26 mouse cellular contexts compared by ENCODE assay signal in the genomic region with DNA sequence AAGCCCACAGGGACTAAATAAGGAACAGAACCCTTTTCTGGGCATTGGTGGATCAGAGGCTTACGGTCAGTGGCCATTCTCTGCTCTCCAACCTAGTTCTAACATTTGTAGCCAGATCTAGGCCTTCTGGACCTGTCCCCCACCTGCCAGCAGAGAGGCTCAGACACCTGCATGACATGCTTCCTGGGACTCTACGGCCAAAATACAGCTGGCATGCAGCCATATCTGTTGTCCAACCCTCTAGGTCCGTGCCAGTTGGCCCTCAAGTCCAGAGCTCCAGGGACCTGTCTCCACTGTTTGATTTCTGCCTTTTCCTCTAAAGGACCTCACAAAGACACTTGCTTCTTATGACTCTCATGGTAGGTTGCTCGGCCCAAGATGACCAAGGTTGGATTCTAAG. TPM values are rescaled to one million over a fixed set of nuclear protein-coding genes. Genes with fewer than 3 reads are reported as not detected.
DNase-seq lines count a peak whose midpoint lies in the region; ATAC-seq and TF ChIP-seq lines count a peak whose summit lies in the region.
"Had no signal": no experiment of that assay in that cellular context is flagged by ENCODE, and none has a peak within 500 bp of the region (broad histone marks: within the 10 kb centered on the region; RNA-seq: fewer than 3 reads in every experiment).

No protein-coding gene starts in this region.

- peak overlapping the region; percentile 76 for H3K27ac ChIP-seq in left cerebral cortex, adult 2 months
- H3K27ac ChIP-seq in heart, embryonic 12.5 days (ENCODE audit: poor library complexity, severe bottlenecking), result no peak overlapping the region
- H3K27ac ChIP-seq: embryonic facial prominence, embryonic 13.5 days; forebrain, embryonic 10.5 days; heart, adult 2 months; intestine, embryonic 15.5 days; lung, embryonic 15.5 days; midbrain, embryonic 12.5 days; stomach, embryonic 15.5 days had no signal

- no peak overlapping the region for H3K4me2 ChIP-seq in heart, embryonic 12.5 days

- no peak for TF ChIP-seq CTCF in left cerebral cortex, adult 2 months (IDR thresholded peaks at IDR 0.05)

- DNase-seq in left cerebral cortex, adult 2 months (ENCODE audit: extremely low spot score in 1 of 2, low spot score in 2 of 2), result no peak
- no peak for DNase-seq in left cerebral cortex, postnatal 25 days (ENCODE audit: low spot score in 2 of 2)
- peak; percentile 97 for DNase-seq in cerebellum, adult 11-12 months
- peak; percentile 97 for DNase-seq in cerebellum, adult 9-10 months
- DNase-seq in cerebellum, postnatal 36 days, result peak; percentile 94 to 96
- no peak for DNase-seq in lung, postnatal 36 days
- DNase-seq: right cerebral cortex, postnatal 25 days had no signal

- no peaks in the 10 kb centered on the region for H3K36me3 ChIP-seq in heart, embryonic 12.5 days
- H3K36me3 ChIP-seq: embryonic facial prominence, embryonic 13.5 days; forebrain, embryonic 10.5 days; intestine, embryonic 15.5 days; lung, embryonic 15.5 days; midbrain, embryonic 12.5 days; stomach, embryonic 15.5 days had no signal

- WGBS in heart, embryonic 12.5 days, result 66% methylated on average over 4 of the region's 4 CpGs

- peaks cover 8% of the 10 kb centered on the region for H3K4me1 ChIP-seq in heart, embryonic 12.5 days (replicated peaks)

- intact Hi-C loops in left cerebral cortex, adult 2 months (cut with DNase I), result no loop called here
- intact Hi-C loops in left cerebral cortex, postnatal 25 days (cut with DNase I), result loop anchor here (5.0 kb wide), 1 partner anchor 89 kb away; no protein-coding TSS in a partner anchor

- peaks cover 69% of the 10 kb centered on the region for H3K27me3 ChIP-seq in heart, embryonic 12.5 days (replicated peaks)

- peak overlapping the region; percentile 77 for H3K4me3 ChIP-seq in left cerebral cortex, adult 2 months
- H3K4me3 ChIP-seq in heart, embryonic 12.5 days, result no peak overlapping the region
- H3K4me3 ChIP-seq: heart, adult 2 months; lung, embryonic 15.5 days; megakaryocyte, embryonic 14.5 days had no signal

- H3K9ac ChIP-seq in heart, embryonic 12.5 days, result no peak overlapping the region
- H3K9ac ChIP-seq: embryonic facial prominence, embryonic 13.5 days; intestine, embryonic 15.5 days; lung, embryonic 15.5 days; stomach, embryonic 15.5 days had no signal

- H3K9me3 ChIP-seq in heart, embryonic 12.5 days (replicated peaks), result no peaks in the 10 kb centered on the region
- H3K9me3 ChIP-seq: embryonic facial prominence, embryonic 13.5 days; forebrain, embryonic 10.5 days; intestine, embryonic 15.5 days; lung, embryonic 15.5 days; midbrain, embryonic 12.5 days; stomach, embryonic 15.5 days had no signal

- no peak for ATAC-seq in heart, embryonic 12.5 days (ENCODE audit: insufficient number of reproducible peaks, low FRiP score)
- no peak for ATAC-seq in inflammation-experienced regulatory T-cells, adult 6 months
- ATAC-seq: forebrain, embryonic 16.5 days; hindbrain, embryonic 16.5 days had no signal

RNA-seq across cellular contexts. Expression of gene Gabrd, which starts 1.2 kb away (rescaled TPM):
- 10 to 100 TPM; 69.2 to 71.8 TPM for total RNA-seq in left cerebral cortex, adult 2 months (2021)
- total RNA-seq in left cerebral cortex, postnatal 25 days (2021), result 10 to 100 TPM; 73.4 to 78.2 TPM
- not detected in 2 replicates for polyA plus RNA-seq in heart, embryonic 12.5 days (2016; fragmentation: Nextera tagmentation; extraction: Ambion mirVana)
- 1 to 10 TPM in 1 of 3 experiments, not detected in 2; 1.1 TPM for polyA plus RNA-seq in inflammation-experienced regulatory T-cells, adult 6 months (2017; shearing (Covaris generic))
- total RNA-seq: adrenal gland, postnatal 25 days; heart, adult 2 months; heart, postnatal 14 days had no signal
- polyA plus RNA-seq: embryonic facial prominence, embryonic 13.5 days; forebrain, embryonic 10.5 days; heart, embryonic 14.5 days; hindbrain, embryonic 11.5 days; kidney, embryonic 14.5 days; liver, embryonic 16.5 days; midbrain, embryonic 12.5 days; stomach, embryonic 15.5 days had no signal

RNA-seq across cellular contexts. Expression of gene Cfap74, which starts 12.2 kb away (rescaled TPM):
- 10 to 100 TPM; 15.1 to 17.7 TPM for total RNA-seq in left cerebral cortex, adult 2 months (2021)
- total RNA-seq in left cerebral cortex, postnatal 25 days (2021), result 10 to 100 TPM; 12.7 to 13.7 TPM
- 0.87 and 1.3 TPM in 2 replicates for polyA plus RNA-seq in heart, embryonic 12.5 days (2016; fragmentation: Nextera tagmentation; extraction: Ambion mirVana)
- polyA plus RNA-seq in inflammation-experienced regulatory T-cells, adult 6 months (2017; shearing (Covaris generic)), result 1 to 10 TPM in 2 of 3 experiments, under 1 TPM in 1; 0.47 to 3.1 (median 3.1) TPM

RNA-seq across cellular contexts. Expression of gene Prkcz, which starts 35.6 kb away (rescaled TPM):
- 100 to 1,000 TPM; 221 to 226 TPM for total RNA-seq in left cerebral cortex, adult 2 months (2021)
- total RNA-seq in left cerebral cortex, postnatal 25 days (2021), result 100 to 1,000 TPM; 218 to 220 TPM
- 6.9 and 8.3 TPM in 2 replicates for polyA plus RNA-seq in heart, embryonic 12.5 days (2016; fragmentation: Nextera tagmentation; extraction: Ambion mirVana)
- polyA plus RNA-seq in inflammation-experienced regulatory T-cells, adult 6 months (2017; shearing (Covaris generic)), result 10 to 100 TPM in 2 of 3 experiments, 1 to 10 TPM in 1; 9.8 to 14.1 (median 11.4) TPM
- total RNA-seq: monocyte, adult 5-6 weeks had no signal

Comparison
In these comparisons a context has a peak if more than half of its experiments do, and no peak if none do; other contexts are left out.
1. DNase-seq: peak in cerebellum, adult 11-12 months (single experiment), cerebellum, adult 9-10 months (single experiment) and cerebellum, postnatal 36 days (2 of 2); none in left cerebral cortex, adult 2 months (0 of 2), left cerebral cortex, postnatal 25 days (0 of 2) and lung, postnatal 36 days (single experiment).